11 mouse cellular contexts compared by ENCODE assay signal in the genomic region with DNA sequence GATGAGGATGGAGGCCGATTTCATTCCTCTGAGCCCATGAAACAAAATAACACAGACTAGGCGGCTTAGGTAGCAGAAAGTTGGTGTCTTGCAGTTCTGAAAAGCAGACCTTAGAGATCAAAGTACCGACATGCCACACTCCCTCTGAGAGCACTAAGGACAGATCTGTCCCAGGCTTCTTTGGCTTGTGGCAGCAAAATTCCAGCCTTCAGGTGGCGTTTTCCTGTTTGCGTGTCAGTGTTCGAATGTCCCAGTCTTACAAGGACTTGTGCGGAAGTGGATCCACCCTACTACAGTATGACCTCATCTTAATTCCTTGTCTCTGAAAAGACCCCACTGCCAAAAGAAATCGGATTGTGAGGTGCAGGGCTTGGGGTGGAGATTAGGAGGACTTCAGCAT. TPM values are rescaled to one million over a fixed set of nuclear protein-coding genes. Genes with fewer than 3 reads are reported as not detected.
DNase-seq lines count a peak whose midpoint lies in the region; ATAC-seq and TF ChIP-seq lines count a peak whose summit lies in the region.
"Had no signal": no experiment of that assay in that cellular context is flagged by ENCODE, and none has a peak within 500 bp of the region (broad histone marks: within the 10 kb centered on the region; RNA-seq: fewer than 3 reads in every experiment).

No protein-coding gene starts in this region.

- H3K4me2 ChIP-seq in intestine, postnatal 0 days (replicated peaks; ENCODE audit: low read depth): no peak overlapping the region; the same call in 1 of the 2 replicates
- H3K4me2 ChIP-seq: heart, embryonic 13.5 days had no signal

- peak; percentile 58 for ATAC-seq in intestine, postnatal 0 days
- ATAC-seq in megakaryocyte, adult 5-6 weeks (ENCODE audit: poor library complexity, severe bottlenecking): no peak

- 59% methylated on average over 8 of the region's 8 CpGs for WGBS in intestine, postnatal 0 days

- TF ChIP-seq CTCF in intestine, postnatal 0 days (IDR thresholded peaks at IDR 0.05; ENCODE audit: low read depth): peak; percentile 38

- no peaks in the 10 kb centered on the region for H3K27me3 ChIP-seq in intestine, postnatal 0 days (replicated peaks; ENCODE audit: control insufficient read depth, insufficient read depth, low read length)
- H3K27me3 ChIP-seq: heart, embryonic 13.5 days had no signal

- H3K4me1 ChIP-seq in brown adipose tissue, adult 24 weeks (ENCODE audit: control insufficient read depth, insufficient read depth, insufficient read length, low read length): peaks cover 2% of the 10 kb centered on the region; the same call in 1 of the 2 replicates
- no peaks in the 10 kb centered on the region for H3K4me1 ChIP-seq in intestine, postnatal 0 days (replicated peaks; ENCODE audit: control insufficient read depth, insufficient read depth, low read length)
- H3K4me1 ChIP-seq: heart, embryonic 13.5 days had no signal

- H3K4me3 ChIP-seq in brown adipose tissue, adult 24 weeks (ENCODE audit: insufficient read depth, low read depth, low read length): peak overlapping the region; percentile 28; the same call in 1 of the 2 replicates
- no peak overlapping the region for H3K4me3 ChIP-seq in intestine, postnatal 0 days (ENCODE audit: low read depth, low read length)
- H3K4me3 ChIP-seq: heart, embryonic 13.5 days had no signal

- no peaks in the 10 kb centered on the region for H3K9me3 ChIP-seq in intestine, postnatal 0 days (ENCODE audit: control insufficient read depth)
- H3K9me3 ChIP-seq: heart, embryonic 13.5 days had no signal

- peak overlapping the region; percentile 100 for H3K27ac ChIP-seq in brown adipose tissue, adult 24 weeks (replicated peaks; ENCODE audit: low read depth, low read length)
- peak overlapping the region; percentile 51 for H3K27ac ChIP-seq in intestine, postnatal 0 days (ENCODE audit: low read depth, low read length)
- H3K27ac ChIP-seq: heart, embryonic 13.5 days had no signal

- intact Hi-C loops in gastrocnemius, postnatal 36 days (cut with DNase I): no loop called here
- intact Hi-C loops in gastrocnemius, postnatal 14 days (cut with DNase I; ENCODE audit: low total_unique reads): no loop called here

- H3K36me3 ChIP-seq in intestine, postnatal 0 days (ENCODE audit: control insufficient read depth, insufficient read depth): no peaks in the 10 kb centered on the region
- H3K36me3 ChIP-seq: heart, embryonic 13.5 days had no signal

- no peak overlapping the region for H3K9ac ChIP-seq in intestine, postnatal 0 days (ENCODE audit: low read depth, low read length)
- H3K9ac ChIP-seq: heart, embryonic 13.5 days had no signal

- peak; percentile 20 for DNase-seq in gastrocnemius, postnatal 25 days
- DNase-seq in gastrocnemius, postnatal 36 days: no peak
- DNase-seq in lung, postnatal 10 days: peak; percentile 67
- no peak for DNase-seq in frontal cortex, postnatal 25 days (ENCODE audit: low spot score in 2 of 2)
- DNase-seq in gastrocnemius, postnatal 14 days: no peak
- DNase-seq: adrenal gland, postnatal 10 days had no signal

RNA-seq across cellular contexts. Expression of a gene that starts 1.7 kb away (rescaled TPM):
- total RNA-seq in gastrocnemius, postnatal 25 days (2021): under 1 TPM; 0.13 to 0.33 TPM
- total RNA-seq in gastrocnemius, postnatal 36 days (2021): under 1 TPM; 0.08 to 0.52 TPM
- polyA plus RNA-seq in brown adipose tissue, adult 24 weeks (2012; ENCODE audit: insufficient read depth, insufficient read length, missing spikeins): not detected in 2 replicates
- 0.18 and 0.38 TPM in 2 replicates for polyA plus RNA-seq in intestine, postnatal 0 days (2015; fragmentation: Nextera tagmentation; extraction: Ambion mirVana)
- not detected in 2 replicates for total RNA-seq in megakaryocyte, adult 5-6 weeks (2015)
- not detected in 2 replicates for total RNA-seq in megakaryocyte, adult 5-6 weeks (2017)
- 1 to 10 TPM in 1 of 2 experiments, under 1 TPM in 1; 0.11 to 1.3 TPM for total RNA-seq in gastrocnemius, postnatal 14 days (2021)
- polyA plus RNA-seq: embryonic facial prominence, embryonic 11.5 days had no signal

RNA-seq across cellular contexts. Expression of a gene that starts 20.6 kb away (rescaled TPM):
- 1 to 10 TPM; 1.2 to 1.3 TPM for total RNA-seq in gastrocnemius, postnatal 25 days (2021)
- total RNA-seq in gastrocnemius, postnatal 36 days (2021): 1 to 10 TPM; 1.1 to 1.5 TPM
- 1.4 and 1.5 TPM in 2 replicates for polyA plus RNA-seq in brown adipose tissue, adult 24 weeks (2012; ENCODE audit: insufficient read depth, insufficient read length, missing spikeins)
- 1.8 and 1.9 TPM in 2 replicates for polyA plus RNA-seq in intestine, postnatal 0 days (2015; fragmentation: Nextera tagmentation; extraction: Ambion mirVana)
- total RNA-seq in megakaryocyte, adult 5-6 weeks (2015): 6.0 and 9.2 TPM in 2 replicates
- 6.7 and 8.3 TPM in 2 replicates for total RNA-seq in megakaryocyte, adult 5-6 weeks (2017)
- total RNA-seq in gastrocnemius, postnatal 14 days (2021): 1 to 10 TPM; 1.2 to 1.4 TPM

RNA-seq across cellular contexts. Expression of a gene that starts 32.8 kb away (rescaled TPM):
- 1 to 10 TPM; 7.6 to 9.7 TPM for total RNA-seq in gastrocnemius, postnatal 25 days (2021)
- 1 to 10 TPM; 8.2 to 8.6 TPM for total RNA-seq in gastrocnemius, postnatal 36 days (2021)
- polyA plus RNA-seq in brown adipose tissue, adult 24 weeks (2012; ENCODE audit: insufficient read depth, insufficient read length, missing spikeins): 5.8 and 9.8 TPM in 2 replicates
- polyA plus RNA-seq in intestine, postnatal 0 days (2015; fragmentation: Nextera tagmentation; extraction: Ambion mirVana): 6.6 and 7.1 TPM in 2 replicates
- total RNA-seq in megakaryocyte, adult 5-6 weeks (2015): not detected in 2 replicates
- not detected in 2 replicates for total RNA-seq in megakaryocyte, adult 5-6 weeks (2017)
- total RNA-seq in gastrocnemius, postnatal 14 days (2021): 10 to 100 TPM; 16.7 to 23.6 TPM

Comparison
In these comparisons a context has a peak if more than half of its experiments do, and no peak if none do; other contexts are left out.
1. DNase-seq: peak in gastrocnemius, postnatal 25 days (single experiment) and lung, postnatal 10 days (single experiment); none in gastrocnemius, postnatal 36 days (0 of 2), frontal cortex, postnatal 25 days (0 of 2) and gastrocnemius, postnatal 14 days (single experiment).
2. RNA of a gene that starts 32.8 kb away (total RNA-seq): 16.7 to 23.6 TPM in gastrocnemius, postnatal 14 days, 7.6 to 9.7 TPM in gastrocnemius, postnatal 25 days and 8.2 to 8.6 TPM in gastrocnemius, postnatal 36 days; not detected in megakaryocyte, adult 5-6 weeks; every median in the first group is over 4 times any median in the second.